Mouse (Mus musculus): ENCODE results near the gene Kcna2.

The Kcna2 gene

GRCm38 (mm10) chr3:107101787-107102651 is 1.1 kb downstream of the Kcna2 start:
- DNase-seq (ENCODE audit: low spot score in 2 of 2): no peak

DNA sequence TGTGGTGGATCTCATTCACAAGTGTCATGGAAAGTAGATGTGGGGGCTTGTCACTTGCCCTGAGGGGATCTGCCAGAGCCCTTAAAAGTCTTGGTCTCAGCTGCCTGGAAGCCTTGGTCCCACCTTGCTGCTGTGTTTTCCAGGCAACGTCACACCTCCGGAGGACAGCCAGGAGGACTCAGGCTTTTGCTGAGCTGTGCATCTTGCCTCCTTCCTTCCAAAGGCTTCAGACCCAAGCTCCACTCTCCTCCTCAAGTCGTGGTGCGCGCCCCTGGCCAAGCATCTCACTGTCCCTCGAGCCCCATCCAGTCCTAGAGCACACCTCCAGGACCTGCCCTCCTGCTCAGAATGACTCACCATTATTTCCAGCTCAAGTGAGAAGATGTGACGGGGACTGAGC is 2.1 kb downstream of the Kcna2 start:
- DNase-seq (ENCODE audit: low spot score in 2 of 2): no peak

GRCm38 (mm10) chr3:107103462-107103861 is 2.5 kb downstream of the Kcna2 start:
- DNase-seq (ENCODE audit: low spot score in 2 of 2): no peak

GRCm38 (mm10) chr3:107105986-107106385 is 5.0 kb downstream of the Kcna2 start:
- no peak for DNase-seq (ENCODE audit: low spot score in 2 of 2)

- no peak for DNase-seq (ENCODE audit: low spot score in 2 of 2)
Observed at GRCm38 (mm10) chr3:107112498-107112897, 11.6 kb downstream of the Kcna2 start.

DNA sequence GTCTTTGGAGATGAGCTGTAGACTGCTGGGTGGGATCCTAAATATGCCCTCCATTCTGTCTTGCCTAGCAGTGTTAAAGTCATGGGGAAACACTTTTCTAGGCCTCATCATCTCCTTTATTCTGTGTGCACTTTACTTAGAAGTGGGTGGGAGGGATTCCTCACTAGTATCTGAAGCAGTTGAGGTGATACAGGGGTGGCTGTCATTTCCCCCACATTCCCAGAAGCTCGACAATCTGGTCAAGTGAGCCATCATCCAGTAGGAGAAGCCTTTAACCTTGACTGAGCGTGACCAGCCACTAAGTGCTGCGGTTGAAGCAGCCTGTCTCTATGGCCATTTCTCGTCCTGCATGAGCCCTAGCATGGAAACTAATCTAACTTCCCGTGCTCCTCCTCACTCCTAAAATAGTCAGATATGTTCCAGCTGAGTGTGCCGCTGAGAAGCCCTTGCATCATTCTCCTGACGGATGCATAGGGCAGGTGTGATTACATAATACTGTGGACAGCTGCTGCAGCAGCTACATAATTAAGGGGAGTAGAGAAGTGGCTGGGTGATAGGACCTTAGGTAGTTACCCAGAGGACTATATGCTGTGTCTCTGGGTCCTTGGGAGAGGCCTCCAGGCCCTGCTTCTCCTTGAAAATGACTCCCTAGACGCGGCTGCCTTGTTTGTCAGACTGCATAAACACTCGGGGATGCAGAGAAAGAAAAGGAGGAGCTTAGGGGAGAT is 12.2 kb downstream of the Kcna2 start:
- no peak for DNase-seq (ENCODE audit: low spot score in 2 of 2)

GRCm38 (mm10) chr3:107113771-107114737 is 13.1 kb downstream of the Kcna2 start:
- DNase-seq (ENCODE audit: low spot score in 2 of 2): no peak

DNA sequence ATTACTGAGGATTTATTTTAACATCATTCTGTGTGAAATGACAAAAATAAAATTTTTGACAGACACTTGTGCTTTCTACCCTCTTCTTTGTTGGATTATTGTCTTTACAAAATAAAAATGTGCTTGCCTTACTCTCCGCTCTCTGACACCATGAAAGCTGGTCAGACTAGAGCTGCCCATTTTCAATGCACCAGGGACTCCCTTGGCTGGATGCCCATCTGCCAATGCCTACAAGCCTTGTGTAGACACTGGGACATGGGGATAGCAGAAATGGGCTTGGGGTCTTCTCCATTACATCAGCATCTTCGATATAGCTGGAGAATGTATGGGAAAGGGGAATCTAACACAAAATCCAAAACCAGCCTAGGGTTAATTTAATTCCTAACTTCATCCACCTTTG is 14.0 kb downstream of the Kcna2 start:
- DNase-seq (ENCODE audit: low spot score in 2 of 2): no peak

DNA sequence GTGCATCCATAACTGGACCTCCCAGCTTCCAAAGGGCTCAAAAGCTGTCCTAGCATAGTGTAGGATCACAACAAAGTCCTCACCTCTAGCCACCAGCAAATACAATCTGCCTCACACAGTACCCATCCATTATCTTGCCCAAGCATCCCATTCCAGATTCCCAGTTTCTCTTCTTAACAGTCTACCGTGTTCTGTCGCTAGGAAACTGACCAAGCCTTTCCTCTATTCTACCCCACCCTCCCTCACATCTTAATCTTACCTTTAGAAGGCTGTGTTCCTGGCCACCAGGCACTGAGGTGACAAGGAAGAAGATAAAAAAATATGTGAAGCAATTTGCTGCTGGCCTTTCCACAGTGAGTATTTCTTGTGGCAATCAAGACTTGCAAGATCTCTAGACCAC is 14.8 kb downstream of the Kcna2 start:
- DNase-seq (ENCODE audit: low spot score in 2 of 2): no peak

DNA sequence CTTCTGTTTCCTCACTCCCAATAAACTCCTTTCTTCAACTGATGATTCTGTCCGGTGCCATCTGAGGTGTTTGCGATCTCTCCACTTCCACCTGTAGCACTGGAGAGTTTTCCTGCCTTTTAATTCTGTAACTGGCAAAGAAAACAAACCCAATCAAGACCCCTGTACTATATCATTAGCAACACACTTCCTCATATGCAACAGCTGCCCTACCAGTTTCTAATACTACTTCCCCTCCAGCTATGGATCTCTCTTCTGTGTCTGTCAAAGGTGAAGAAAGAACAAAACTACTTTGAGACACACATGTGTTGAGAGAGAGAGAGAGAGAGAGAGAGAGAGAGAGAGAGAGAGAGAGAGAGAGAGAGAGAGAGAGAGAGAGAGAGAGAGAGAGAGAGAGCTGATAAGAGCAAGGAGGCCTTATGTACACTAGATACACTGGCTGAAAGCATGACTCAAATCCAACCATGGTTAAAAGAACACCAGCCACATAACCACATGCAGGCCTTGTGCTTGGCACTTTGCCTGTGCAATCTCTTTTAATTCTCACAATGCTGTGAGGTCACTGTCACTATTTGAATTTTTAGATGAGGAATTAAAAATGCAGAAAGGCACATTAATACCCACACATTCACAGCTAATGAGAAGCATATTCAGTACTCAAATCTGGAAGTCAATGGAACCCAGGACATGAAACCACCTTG is 19.1 kb downstream of the Kcna2 start:
- no peak for DNase-seq (ENCODE audit: low spot score in 2 of 2)

GRCm38 (mm10) chr3:107122306-107122705 is 21.4 kb downstream of the Kcna2 start:
- DNase-seq (ENCODE audit: low spot score in 2 of 2): no peak

GRCm38 (mm10) chr3:107127667-107128066 is 26.7 kb downstream of the Kcna2 start:
- DNase-seq (ENCODE audit: low spot score in 2 of 2): no peak

- no peak for DNase-seq (ENCODE audit: low spot score in 2 of 2)
Observed at GRCm38 (mm10) chr3:107128421-107128820, 27.5 kb downstream of the Kcna2 start.

GRCm38 (mm10) chr3:107129251-107129650 is 28.3 kb downstream of the Kcna2 start:
- no peak for DNase-seq (ENCODE audit: low spot score in 2 of 2)

GRCm38 (mm10) chr3:107130661-107131326 is 29.8 kb downstream of the Kcna2 start:
- DNase-seq (ENCODE audit: low spot score in 2 of 2): no peak

- DNase-seq (ENCODE audit: low spot score in 2 of 2): no peak
Observed at GRCm38 (mm10) chr3:107131846-107132245, 30.9 kb downstream of the Kcna2 start.

- DNase-seq (ENCODE audit: low spot score in 2 of 2): no peak
Observed at GRCm38 (mm10) chr3:107132651-107133050, 31.7 kb downstream of the Kcna2 start.

DNA sequence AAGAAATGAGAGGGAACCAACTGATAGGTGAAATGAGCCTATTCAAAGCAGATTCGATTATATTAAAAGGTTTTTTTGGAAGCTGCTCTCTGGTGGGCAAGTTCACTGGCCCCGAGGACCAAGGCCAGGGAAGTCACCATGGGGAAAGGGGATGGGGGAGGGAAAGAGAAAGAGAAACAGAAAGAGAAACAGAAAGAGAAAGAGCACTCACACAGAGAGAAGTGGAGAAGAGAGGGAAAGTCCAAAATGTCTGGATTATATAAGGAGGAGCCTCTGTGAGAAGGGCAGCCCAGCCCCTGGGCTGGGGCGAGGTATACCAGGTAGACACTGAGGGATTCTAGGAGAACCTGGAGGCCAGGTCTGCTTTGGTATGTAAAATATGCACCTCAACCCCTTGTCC is 33.5 kb downstream of the Kcna2 start:
- no peak for DNase-seq (ENCODE audit: low spot score in 2 of 2)

GRCm38 (mm10) chr3:107147126-107147525 is 46.2 kb downstream of the Kcna2 start:
- DNase-seq (ENCODE audit: low spot score in 2 of 2): no peak

DNA sequence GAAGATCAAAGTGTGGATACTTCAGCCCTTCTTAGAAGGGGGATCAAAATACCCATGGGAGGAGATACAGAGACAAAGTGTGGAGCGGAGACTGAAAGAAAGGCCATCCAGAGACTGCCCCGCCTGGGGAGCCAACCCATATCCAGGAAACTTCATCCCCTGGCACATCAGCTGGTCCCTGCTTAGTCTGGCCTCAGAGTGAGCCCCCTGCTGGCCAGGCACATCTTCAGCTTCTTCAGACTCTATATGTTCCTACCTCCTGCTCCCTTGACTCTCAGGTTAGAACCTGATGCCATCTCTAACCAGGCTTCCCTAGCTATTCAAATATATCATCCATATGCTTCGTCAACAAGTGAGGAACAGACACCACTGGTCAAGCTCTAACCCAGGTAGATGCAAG is 48.1 kb downstream of the Kcna2 start:
- peak in 1 of 2 experiments; percentile 35 for DNase-seq (ENCODE audit: low spot score in 2 of 2)

GRCm38 (mm10) chr3:107150469-107150868 is 49.5 kb downstream of the Kcna2 start:
- no peak for DNase-seq (ENCODE audit: low spot score in 2 of 2)
